Mouse (Mus musculus): ENCODE measurements at regions not wholly inside any gene's neighbourhood (a gene's known extent, or its start where the extent isn't known, plus 50 kb on each side); places are given as distances from the start of the nearest gene placed in this dataset.

DNA sequence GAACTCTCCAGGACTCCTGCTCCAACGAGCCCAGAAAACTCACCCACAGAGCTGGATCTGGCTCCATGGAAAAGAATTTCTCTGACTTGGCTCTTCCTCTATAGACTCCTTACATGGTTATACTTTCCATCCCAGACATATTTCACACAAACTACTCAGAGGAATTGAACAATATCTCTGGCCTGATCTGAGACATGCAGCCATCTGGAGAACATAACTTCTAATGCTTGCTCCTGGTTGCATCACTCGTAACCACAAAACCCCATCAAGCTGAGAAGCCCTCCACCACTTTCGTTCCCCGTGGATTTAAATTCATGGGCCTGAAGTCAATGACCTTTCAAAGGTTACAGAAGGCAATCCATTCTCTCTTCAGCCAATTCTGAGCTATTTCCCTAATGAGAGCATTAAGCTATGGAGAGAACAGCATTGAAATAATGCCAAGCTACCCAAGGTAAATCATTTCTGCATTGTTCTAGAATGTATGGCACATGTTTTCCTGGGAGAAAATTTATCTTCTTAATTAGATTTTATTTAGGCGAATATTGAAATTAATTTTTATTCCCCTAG is 294.0 kb upstream of the Acvr2a start:
- ATAC-seq (replicated peaks; ENCODE audit: poor library complexity, severe bottlenecking) = peak; percentile 83

DNA sequence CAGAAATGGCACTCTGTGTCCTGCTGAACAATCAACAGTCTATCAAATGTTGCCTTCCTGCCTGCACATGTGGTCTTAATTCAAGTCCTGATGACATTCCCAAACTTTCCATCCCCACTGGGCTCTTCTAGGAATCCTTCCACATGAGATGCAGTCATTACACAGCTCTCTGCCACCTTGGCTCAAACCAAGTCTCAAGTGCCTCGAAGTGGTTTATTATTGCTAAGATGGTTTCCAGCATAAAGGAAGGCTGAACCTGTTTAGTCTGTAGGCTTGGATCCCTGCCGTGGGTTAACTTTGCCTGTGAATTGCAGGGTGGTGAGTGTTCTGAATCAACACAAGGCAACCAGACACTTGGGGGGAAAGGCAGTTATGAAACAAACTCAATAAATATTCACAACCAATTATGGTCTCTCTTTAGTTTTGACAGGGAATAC is 293.4 kb upstream of the Acvr2a start:
- no peak for ATAC-seq (replicated peaks; ENCODE audit: poor library complexity, severe bottlenecking)

DNA sequence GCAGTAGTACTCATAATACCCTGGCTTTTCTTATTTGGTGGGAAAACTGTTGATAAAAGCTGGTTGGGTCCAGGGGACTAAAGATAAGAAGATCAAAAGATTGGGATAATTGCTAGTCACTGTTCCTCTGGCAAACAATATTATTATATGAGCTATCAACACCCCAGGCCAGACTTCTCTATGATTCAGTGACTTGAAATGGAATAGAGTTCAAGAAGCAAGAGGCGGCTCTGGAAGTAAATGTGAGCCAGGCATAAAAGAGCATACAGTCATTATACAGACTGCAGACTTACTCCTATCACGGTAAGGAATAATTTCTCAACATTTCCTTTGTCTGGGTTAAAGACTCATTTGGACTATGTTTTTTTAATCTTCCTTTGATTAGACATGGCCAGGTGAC is 278.5 kb upstream of the Acvr2a start:
- ATAC-seq (replicated peaks; ENCODE audit: poor library complexity, severe bottlenecking) = no peak

- ATAC-seq (replicated peaks; ENCODE audit: poor library complexity, severe bottlenecking) = peak; percentile 95
Measured at GRCm38 (mm10) chr2:48536930-48537329, 277.0 kb upstream of the Acvr2a start.

GRCm38 (mm10) chr2:48538668-48539341 is 275.1 kb upstream of the Acvr2a start:
- no peak for ATAC-seq (replicated peaks; ENCODE audit: poor library complexity, severe bottlenecking)

DNA sequence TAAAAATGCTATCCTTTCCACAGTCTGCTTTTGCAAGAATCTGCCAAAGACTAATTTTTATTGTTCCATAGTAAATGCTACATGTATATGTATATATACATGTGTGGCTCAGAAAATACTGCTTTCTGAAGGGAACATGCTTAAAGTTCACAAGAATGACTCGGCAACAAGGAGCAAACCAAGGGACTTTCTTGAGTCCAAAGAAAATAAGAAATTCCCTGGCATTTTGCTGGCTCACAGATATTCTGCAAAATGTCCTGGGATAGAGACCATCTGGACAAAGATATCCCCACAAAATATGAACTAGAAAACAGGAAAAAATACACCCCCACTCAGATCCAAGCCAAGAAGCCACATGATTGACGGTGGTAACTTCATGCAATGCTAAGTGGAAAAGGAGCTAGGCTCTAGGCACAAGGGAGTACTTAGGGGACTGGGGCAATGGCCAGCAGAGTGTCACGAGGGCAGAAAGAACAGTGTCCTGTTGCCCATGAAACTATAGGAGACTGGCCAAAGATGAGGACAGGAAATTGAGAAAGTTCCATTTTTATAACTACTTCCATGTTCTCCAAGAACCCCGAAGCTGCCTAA is 274.3 kb upstream of the Acvr2a start:
- 0 out of 2 replicates have a peak, but pooled peaks have one; percentile 21 for ATAC-seq (replicated peaks; ENCODE audit: poor library complexity, severe bottlenecking)

DNA sequence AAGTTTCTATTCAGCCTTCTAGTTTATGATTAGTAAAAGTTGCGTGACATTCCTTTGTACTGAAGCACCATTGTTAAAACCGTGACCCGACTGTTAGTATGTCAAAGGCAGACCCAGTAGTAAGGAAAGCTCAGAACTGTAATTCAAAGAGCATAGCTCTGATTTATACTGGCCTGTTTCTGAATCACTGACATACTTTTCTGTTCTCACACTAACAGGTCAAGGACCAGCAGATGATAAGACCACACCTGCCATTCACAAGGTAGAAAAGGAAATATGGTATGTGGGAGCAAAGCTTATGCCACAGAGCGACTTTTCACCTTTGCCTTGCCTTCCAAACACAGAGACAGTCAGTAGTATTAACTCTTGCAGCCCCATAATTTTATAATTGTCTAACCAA is 269.5 kb upstream of the Acvr2a start:
- ATAC-seq (replicated peaks; ENCODE audit: poor library complexity, severe bottlenecking) = no peak

- no peak for ATAC-seq (replicated peaks; ENCODE audit: poor library complexity, severe bottlenecking)
Measured at GRCm38 (mm10) chr2:48545072-48545471, 268.8 kb upstream of the Acvr2a start.

DNA sequence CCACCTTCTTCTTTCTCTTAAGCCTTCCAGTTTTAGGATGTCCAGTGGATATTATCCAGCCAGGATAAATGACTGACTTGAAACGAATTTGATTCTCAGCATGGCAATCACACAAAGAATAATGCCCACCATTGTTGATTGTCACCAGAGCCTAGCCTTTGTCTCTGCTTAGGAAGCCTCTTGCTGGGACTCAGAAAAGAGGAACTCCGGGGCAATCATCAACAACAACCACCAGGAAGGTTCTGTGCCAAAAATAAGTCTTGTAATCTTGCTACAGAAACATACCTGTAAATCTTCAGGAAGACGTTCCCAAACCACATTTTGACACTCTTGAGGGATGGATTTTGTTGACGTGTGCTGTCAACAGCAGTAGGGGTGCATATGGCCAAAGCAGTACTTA is 268.2 kb upstream of the Acvr2a start:
- ATAC-seq (replicated peaks; ENCODE audit: poor library complexity, severe bottlenecking) = peak; percentile 52

DNA sequence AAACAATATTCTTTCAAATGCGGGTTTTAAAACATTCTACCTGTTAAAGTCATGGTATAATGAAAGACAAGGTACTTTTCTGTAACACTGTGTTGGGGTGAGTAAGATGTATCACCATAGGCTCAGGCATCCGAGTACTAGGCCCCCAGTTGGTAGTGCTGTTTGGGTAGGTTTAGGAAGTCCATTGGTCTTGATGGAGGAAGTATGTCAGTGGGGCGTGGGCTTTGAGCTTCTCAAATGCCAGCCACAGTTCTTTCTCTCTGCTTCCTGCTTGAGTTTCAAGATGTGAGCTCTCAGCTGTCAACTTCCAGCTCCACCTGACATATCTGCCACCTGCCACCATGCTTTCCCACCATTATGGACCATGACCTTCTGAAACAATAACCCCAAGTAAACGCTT is 267.7 kb upstream of the Acvr2a start:
- ATAC-seq (replicated peaks; ENCODE audit: poor library complexity, severe bottlenecking) = peak; percentile 30; the same call in 1 of the 2 replicates

- ATAC-seq (replicated peaks; ENCODE audit: poor library complexity, severe bottlenecking) = no peak
Measured at GRCm38 (mm10) chr2:48556600-48556999, 257.3 kb upstream of the Acvr2a start.

- no peak for ATAC-seq (replicated peaks; ENCODE audit: poor library complexity, severe bottlenecking)
Measured at GRCm38 (mm10) chr2:48557123-48557522, 256.8 kb upstream of the Acvr2a start.

DNA sequence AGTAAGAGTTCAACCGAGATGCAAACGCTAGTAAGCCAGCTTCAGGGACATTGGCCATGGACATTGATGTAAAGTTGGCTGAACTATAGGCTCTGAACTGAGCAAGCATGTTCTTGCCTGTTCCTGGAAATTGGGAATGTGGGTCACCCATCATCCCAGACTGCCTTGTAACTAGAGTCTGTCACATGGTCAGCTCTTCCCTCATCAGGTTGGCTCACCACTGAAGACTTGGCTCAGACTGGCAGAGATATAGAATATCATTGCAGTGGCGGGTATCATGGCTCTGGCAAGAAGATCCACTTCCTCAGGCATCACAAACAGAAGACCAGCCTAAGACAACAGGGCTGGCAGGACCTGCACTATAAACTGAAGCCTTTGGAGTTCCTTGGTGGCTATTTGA is 255.3 kb upstream of the Acvr2a start:
- ATAC-seq (replicated peaks; ENCODE audit: poor library complexity, severe bottlenecking) = no peak

GRCm38 (mm10) chr2:48563636-48564035 is 250.3 kb upstream of the Acvr2a start:
- no peak for ATAC-seq (replicated peaks; ENCODE audit: poor library complexity, severe bottlenecking)

GRCm38 (mm10) chr2:48564170-48564569 is 249.7 kb upstream of the Acvr2a start:
- ATAC-seq (replicated peaks; ENCODE audit: poor library complexity, severe bottlenecking) = no peak

- ATAC-seq (replicated peaks; ENCODE audit: poor library complexity, severe bottlenecking) = no peak
Measured at GRCm38 (mm10) chr2:48567871-48568270, 246.0 kb upstream of the Acvr2a start.

DNA sequence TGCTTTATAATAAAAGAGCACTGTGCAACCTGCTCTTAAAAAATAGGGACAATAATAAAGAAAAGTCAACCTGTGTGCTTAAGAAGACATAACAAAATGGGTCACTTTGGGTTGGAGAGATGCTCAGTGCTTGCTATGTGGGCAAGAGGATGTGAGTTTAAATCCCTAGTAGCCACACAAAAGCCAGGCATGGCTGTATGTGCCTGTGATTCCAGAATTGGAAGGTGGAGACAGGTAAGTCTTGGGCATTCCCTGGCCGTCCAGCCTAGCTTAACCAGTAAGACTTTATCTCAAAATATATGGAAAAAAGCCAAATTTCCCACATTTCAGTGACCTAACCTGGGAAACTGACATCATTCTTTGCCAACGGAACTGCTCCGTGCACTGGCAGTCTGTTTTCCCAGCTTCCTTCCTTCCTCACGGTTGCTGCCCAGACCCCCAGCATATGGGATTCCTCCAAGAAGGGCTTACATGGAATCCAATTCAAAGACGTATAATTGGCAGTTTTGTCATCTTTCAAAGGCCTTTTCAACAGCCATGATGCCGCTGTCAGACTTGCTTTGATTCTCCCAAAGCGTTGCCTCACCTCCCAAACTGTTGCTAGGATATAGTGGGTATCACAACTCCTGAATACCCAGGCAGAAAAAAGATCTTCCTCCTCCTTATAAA is 227.6 kb upstream of the Acvr2a start:
- no peak for ATAC-seq (replicated peaks; ENCODE audit: poor library complexity, severe bottlenecking)

DNA sequence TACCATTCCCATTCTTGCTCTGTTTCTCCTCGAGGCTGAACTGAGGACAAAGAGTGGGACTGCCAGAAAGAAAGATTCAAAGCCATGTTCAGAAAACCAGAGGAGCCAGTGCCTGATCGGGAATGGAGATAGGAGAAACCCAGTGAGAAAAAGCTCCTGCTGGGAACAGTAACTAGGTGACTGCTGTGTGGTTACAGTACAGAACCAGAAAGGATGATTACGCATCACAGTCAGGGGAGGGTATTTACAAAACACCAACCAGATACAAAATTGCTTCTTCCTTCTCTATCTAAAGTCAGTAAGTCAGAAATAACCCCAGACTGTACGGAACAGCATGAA is 227.1 kb upstream of the Acvr2a start:
- ATAC-seq (replicated peaks; ENCODE audit: poor library complexity, severe bottlenecking) = no peak

DNA sequence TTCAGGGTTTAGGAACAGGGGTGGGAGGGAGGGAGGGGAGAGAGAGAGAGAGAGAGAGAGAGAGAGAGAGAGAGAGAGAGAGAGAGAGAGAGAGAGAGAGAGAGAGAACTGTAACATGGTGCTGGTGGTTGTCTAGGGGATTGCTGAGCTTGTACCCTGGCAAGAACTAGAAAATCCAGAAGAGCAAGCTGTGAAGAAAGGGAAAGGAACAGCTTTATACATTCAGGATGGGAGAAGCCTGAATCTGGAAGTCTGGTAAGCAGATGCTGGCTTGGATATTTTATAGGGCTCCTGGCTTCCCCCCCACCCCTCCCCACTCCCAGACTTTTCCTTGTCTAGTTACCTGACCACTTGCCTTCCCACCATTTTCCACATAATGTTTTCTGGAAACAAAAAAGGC is 224.2 kb upstream of the Acvr2a start:
- ATAC-seq (replicated peaks; ENCODE audit: poor library complexity, severe bottlenecking) = no peak

DNA sequence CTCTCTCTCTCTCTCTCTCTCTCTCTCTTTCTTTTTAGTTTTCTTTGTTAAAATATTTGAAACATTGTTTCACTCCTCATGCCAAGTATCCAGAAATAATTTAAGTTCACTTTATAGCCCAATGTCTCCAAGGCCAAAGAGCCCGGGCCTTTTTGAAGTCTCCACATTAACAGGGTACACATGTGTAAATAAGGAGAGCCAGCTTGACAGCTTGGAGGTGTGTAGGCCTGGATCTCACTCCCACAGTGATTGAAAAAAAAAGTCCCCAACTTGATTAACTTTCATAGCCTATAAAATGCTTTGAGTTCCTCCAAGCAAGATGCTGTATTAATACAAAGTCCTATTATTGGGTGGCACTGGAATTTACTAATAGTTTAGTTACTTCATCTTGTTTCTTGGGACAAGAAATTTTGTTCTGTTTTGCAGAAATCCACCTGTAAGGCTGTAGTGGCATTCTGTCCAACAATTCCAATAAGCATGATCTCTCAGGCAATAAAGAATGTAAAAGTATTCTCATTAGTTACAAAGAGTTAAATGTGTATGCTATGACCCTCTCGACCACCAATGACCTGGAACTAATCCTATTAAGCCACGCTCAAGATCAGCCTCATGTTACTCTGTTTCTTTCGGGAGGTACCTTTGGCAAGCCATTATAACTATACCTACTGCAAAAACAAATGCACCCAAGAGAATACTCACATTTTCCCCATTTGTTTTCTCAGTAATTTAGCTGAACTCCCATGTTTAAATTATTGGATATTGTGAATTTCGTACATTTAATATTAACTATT is 215.9 kb upstream of the Acvr2a start:
- no peak for ATAC-seq (replicated peaks; ENCODE audit: poor library complexity, severe bottlenecking)

- ATAC-seq (replicated peaks; ENCODE audit: poor library complexity, severe bottlenecking) = no peak
Measured at GRCm38 (mm10) chr2:48599367-48599766, 214.5 kb upstream of the Acvr2a start.

Measured in granulocyte monocyte progenitor cell, adult 5-6 weeks (primary cell).